Mouse (Mus musculus): ENCODE data around the gene Pced1a. TPM values are rescaled to one million over a fixed set of nuclear protein-coding genes. Genes with fewer than 3 reads are reported as not detected.

Pced1a gene
- 10 to 100 TPM; 23.1 to 26.0 TPM for total RNA-seq (2021)

DNA sequence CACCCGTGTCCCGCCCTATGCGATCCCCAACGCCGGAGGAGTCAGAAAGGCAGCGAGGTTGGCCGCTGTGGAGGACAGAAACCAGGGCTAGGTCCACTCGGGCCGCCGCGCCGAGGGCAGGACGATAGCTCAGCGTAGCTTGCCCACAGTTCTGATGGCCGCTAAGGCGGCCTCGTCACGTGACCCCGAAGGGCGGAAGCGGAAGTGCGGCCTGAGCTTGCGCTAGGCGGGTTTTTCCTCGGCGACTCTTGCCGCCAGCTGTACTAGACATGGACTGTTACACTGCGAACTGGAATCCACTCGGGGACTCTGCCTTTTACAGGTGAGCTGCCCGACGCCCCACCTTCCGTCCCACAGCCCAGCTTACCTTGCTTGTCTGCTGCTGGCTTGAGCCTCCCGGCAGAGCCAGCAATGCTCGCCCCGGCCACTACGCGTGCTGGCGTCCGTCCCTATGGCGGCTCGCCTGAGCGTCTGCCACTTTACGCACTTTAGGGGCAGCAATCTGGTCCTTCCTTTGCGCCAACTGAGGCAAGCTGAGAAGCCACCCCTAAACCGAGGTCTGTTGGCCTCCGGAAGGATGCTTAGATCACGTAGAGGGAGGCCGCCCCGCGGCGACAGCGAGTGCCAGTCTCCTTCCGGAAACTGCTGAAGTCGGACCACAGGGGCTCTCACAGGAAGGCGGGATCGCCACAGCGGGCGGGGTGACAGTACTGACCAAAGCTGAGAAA, at the start of gene Pced1a, which contains the start of gene Vps16:
Pced1a (minus strand) TSS at position 576 of the 728 bp plus-strand sequence.
Vps16 (plus strand) TSS at position 214 of the 728 bp plus-strand sequence.
- DNase-seq: peak; percentile 92 to 94

DNA sequence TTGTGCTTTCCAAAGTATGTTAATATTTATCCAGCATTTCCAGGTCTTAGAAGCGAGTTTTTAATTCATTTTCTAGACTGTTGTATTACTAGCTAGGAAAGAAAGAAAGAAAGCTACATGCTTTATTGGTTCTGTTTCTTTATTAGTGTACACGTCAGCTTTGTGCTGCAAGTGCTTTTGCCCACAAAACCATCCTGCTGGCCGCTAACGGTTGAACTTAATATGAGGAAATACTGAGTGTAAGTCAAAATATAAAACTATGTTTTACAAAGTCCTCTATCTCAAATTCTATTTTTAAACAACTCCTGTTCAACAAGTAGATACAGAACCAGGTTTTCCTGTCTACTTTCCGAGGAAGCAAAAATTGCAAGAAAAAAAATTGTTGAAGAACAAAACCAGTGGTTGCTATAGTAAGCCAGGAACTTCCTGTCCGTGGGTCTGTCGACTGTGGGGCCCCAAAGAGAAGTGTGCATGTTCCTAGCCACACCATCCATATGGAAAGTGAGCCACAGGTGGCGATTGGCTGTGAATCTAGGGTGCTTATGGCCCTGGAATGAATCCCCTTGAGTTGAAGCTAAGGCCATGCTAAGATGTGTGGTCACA, 48.5 kb upstream of the Pced1a start:
- no peak for DNase-seq

DNA sequence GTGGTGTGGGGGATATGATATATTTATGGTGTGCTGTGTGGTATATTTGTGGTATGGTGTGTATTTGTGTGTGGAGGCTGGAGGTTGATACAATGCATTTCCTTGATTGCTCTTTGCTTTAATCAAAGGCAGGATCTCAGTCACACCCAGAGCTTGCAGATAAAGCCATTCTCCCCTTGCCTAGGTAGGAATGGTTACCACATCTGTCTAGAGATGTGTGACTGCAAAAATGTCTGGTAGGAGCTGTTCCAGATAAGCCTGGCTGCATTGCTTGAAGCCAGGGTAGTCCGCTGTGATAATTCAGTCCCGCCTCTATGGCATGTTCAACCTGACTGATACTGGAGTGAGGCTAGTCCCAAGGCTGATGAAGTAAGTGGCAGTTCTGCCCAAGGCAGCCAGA, 45.4 kb upstream of the Pced1a start:
- no peak for DNase-seq

DNA sequence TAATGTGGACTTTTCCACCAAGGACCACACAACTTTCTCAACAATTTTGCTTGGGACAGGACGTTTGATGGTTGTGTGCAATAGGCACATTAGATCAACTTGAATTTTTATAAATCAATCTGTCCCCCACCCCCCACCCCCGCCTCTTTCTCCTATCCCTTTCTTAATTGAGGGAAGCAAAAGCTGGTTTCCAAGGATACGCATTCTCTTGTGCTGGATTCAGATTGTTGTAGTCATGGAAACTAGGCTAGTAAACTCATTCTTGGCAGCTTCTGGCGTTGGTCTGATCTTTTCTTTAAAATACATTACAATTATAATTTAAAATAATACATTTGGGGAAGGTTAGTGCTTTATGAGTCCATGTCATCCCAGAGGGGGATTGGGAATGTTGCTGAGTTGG, 44.9 kb upstream of the Pced1a start:
- DNase-seq: no peak

DNA sequence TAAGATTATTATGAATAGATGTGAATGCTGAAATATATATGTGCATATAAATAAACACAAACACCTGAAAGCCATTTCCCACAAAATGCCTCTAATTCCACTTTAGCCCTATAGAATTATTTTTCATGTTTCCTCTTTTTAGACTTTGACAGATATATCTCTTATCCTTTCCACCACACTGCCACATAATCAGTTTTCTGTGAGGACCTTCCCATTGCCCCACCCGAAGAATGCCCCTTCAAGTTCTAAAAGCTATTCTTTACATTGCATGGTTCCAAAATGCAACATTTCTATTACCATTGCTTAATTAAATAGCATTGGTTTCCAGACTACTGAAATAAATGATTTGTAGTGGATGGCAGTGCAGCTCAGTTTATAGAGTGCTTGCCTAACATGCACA, 41.9 kb upstream of the Pced1a start:
- DNase-seq: no peak

DNA sequence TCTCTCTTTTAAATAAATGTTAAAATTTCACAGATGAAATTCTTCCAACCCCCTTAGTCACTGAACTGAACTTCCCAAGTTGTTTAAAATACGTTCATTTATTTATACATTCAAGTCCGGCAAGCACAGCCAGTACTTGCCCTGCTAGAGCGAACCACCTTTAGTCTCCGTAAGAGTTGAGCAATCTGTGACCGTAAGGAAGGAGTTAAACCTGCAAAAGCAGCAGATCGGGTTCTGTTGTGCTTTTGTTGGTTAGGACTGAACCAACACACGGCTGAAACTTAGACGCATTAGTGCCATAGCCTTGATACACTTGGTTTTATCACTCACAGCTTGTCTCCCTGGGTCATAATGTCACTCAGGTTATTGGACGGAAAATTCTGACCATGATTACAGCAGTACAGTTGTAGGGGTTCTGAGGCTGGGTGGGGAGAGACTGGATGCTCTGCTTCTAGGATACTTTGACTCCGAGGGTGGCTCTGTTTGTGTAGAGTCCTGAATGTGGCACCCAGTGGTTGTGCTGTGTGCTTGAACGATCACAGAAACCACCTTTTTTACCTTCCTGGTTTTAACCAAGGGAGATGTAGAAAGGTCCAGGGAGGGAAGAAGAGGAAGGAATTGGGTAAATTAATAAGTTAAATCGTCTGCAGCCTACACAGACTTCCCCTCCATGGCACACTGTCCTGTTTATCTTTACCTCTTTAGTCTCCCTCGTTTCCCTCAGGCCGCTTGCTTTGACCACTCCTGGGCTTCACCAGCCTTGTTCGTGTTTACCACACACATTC, 37.0 kb upstream of the Pced1a start:
- no peak for DNase-seq

DNA sequence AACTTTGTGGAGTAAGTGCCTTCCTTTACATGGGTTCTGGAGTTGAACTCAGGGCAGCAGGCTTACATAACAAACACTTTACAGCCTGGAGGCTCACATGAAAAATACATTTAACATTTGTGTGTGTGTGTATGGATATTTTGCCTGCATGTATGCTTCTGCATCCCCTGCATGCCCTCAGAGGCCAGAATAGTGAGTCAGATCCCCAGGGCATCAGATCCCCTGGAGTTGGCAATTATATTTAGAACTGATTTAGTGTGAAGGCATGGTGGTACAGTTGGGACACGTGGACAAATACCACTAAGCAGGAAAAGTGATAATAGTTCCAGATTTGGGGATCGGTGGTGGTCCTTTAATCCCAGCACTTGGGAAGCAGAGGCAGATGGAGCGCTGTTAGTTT, 35.1 kb upstream of the Pced1a start:
- DNase-seq: no peak

DNA sequence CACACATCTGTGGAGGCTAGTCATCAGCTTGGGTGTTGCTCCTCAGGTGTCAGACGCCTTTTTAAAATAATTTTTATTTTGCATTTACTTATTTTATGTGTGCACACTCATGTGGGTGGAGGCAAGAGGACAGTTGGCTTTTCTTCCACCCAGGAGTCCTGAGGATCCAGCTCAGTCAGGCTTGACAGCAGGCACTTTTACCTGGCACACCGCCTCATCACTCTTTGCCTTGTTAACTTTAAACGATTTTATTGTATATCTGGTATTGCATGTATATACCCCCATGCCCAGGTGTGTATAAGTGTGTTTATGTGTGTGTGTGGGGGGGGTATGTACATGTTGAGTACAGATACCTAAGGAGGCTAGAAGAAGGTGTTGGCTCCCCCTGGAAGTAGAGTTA, 33.4 kb upstream of the Pced1a start:
- DNase-seq: no peak

DNA sequence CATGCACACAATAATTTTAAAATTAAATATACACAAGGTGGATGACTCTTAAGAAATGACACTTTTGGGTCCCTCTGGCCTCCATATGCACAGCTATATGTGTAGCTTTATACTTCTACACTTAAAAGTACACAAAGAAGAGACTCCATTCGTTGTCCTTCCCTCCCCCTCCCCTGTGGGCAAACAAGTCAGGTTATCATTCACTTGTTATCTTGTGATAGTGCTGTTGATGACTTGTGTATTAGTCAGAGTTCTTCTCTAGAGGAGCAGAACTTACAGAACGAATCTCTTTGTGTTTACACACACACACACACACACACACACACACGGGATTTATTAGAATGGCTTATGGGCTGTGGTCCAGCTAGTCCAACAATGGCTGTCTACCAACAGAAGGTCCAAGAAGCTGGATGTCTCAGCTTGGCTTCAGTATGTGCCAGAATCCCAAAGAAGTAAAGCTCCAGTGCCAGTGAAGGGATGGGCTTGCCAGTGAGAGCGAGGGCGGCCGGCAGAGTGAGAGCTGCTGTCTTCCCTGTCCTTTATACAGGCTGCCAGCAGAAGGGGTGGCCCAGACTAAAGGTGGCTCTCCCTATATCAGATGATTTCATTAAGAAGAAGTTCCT, 30.4 kb upstream of the Pced1a start:
- DNase-seq: no peak

DNA sequence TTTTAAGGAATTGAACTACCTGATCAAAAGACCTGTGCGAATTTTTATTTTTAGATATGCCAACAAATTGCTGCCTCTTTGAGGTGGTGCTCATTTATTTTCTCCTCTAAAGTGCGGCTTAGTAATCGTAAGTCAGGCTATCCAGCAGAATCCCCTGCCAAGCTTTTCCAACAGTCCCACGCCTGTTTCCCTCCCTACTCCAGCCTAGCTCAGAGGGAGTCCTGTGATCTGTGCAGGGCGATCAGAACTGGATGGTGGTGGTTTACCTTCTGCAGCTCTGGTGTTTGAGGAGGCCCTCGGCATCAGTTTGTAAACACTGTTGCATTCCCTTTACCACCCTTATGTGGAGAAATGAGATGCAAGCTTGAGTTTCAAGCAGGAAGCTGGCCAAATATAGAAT, 28.9 kb upstream of the Pced1a start:
- DNase-seq: no peak

DNA sequence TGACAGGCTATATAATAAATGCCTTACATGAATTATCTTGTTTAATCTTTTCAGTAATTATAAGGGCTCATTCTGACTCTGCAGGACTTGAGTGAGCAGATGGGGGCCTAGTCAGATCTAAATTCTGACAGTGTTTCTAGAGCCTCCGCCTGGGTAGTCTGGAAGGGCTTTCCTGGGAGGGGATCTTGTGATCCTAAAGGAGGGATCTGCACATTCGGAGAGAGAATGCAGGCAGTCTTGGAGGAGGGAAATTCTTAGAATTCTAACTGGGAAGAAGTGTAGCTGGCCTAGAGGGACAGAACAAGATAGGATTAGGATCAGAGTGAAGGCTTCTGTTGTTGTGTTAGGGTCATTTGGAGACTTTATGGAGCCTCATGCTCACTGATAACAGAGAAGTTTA, 27.8 kb upstream of the Pced1a start:
- DNase-seq: no peak

DNA sequence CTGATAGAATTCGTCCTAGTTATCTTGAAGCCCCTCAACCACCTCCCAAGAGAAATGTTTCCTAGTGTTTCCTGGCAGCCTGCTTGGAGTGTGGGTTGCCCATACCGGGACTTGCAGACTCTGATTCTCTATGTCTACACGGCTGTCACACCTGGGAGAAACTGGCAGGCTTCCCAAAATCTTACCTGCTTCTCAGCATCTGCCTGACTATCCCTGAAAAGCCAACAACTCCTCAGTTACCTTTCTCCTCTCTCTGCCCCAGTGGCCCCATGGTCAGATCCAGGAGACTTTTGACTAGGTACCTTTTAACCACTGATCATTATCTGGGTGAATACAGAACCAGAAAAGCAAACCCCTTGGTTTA, 27.2 kb upstream of the Pced1a start:
- DNase-seq: no peak

DNA sequence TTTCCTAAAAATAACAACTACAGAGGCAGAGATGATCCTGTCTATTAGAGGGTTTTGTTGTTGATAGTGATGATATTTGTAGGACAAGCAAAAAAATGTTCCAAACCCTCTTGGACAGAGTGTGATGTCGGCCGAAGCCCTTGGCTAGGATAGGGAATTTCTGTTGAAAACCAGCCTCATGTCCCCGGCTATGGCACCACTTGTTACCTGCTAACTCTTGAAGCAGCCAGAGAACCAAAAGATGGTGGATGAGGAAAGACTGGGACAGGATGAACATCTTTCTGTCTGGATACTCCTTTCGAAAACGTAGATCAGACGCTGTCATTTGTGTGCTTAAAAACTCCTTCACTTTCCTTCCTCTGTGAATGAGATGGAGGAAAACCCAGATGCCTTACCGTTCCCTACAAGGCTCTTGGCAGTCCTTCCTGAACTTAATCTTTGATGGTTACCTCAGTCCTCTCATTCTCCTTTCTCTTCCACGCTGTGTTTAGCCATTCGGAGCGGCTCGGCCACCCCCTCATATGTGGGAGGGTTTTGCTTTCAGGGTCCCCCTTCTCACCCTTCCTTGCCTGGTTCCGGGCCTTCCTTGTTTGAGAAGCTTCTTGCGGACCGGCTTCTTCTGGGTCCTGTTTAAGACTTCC, 26.7 kb upstream of the Pced1a start:
- DNase-seq: no peak

DNA sequence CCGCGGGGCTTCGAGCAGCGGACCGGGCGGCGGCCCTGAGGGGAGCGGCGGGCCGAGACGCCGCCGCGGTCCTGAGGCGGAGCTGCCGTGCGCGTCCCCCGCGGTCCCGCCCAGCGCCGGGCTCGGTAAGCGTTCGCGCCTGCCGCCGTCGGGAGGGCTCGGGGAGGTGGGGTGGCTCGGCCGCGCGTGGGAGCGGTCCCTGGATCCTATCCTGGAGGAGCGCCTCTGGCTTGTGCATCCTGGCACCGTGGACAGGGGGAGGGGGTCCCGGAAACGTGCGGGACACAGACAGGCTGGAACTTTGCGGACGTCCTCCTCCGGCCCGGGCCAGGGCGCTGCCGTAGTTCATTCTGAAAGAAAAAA, 25.9 kb upstream of the Pced1a start:
- peak; percentile 81 for DNase-seq

DNA sequence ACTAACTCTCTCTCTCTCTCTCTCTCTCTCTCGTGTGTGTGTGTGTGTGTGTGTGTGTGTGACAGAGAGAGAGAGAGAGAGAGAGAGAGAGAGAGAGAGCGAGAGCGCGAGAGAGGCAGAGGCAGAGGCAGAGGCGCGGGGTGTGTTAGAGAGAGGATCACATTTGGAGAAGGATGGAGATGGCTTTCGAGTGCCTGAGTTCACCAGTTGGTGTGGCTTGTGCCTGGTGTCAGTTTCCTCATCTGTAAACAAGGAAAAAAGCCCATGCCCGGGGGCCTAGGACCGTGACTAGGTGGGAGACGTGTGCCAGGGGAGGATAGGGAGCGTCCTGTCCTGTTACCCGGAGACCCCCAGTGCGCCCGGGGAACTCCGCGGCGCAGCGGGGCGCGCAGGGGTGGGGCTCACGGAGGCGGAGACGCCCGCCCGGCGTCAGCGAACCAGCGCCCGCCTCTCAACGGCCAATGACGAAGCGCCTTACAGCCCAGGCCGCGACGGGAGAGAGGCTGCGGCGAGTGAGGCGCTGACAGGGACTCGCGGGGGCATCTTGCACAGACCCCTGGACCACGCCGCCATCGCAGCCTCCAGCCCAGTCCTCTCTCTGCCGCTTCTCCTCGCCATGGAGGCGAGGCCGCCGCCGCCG, 25.4 kb upstream of the Pced1a start, which contains the start of gene Ptpra:
Ptpra (plus strand) TSS at position 485 of the 640 bp plus-strand sequence.
- peak; percentile 93 for DNase-seq

DNA sequence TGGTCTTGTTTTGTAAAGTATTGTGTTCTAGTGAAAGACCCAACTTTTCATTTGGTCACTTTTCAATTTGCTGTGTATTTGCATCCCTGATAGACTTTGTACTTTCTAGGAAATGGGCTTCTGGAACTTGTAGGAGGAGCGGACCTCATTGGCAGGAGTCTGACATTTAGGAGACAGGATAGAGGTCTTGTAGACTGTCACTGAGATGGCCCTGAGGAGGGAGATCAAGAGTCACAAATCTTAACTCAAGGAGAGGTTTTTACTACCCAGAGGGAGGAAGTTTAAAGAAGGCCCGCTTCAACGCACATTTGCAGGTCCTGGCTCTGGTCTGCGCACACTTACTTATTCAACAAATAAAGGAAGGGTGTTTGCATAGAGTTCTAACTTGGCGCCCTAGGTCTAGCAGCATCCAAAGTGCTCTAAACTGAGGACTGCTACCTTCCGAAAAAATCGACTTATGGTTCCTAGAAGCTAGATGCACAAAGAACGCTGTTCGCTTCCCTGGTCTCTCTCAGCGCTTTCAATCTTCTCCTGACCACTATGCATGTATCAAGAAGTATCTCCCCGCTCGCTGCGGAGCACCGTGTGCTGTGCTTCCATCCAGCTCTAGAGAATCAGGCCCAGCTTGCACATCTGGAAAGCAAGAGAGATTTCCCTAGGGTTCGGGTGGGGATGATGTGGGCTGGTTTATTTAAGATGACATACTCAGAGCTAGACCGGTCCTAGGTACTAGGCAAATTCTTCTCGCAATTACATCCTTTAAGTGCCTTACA, 24.7 kb upstream of the Pced1a start:
- no peak for DNase-seq

DNA sequence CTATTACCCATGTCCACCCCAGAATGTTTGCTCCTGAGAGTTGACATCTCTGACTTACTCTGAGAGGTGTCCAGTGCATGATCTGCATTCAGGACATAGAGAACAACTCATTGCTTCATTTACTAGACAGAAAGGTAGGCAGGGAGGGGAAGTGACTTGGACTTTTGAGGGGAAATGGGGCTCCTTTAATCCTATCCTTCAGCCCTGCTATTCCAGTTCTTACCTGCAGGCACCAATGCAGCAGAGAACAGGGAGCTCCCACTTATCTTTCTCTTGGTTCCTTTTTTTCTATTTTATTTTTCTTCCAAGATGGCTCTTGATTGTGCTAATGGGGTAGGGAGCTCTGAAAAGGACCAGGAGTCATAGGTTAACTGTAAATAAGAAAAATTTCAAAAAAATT, 23.9 kb upstream of the Pced1a start:
- DNase-seq: no peak

DNA sequence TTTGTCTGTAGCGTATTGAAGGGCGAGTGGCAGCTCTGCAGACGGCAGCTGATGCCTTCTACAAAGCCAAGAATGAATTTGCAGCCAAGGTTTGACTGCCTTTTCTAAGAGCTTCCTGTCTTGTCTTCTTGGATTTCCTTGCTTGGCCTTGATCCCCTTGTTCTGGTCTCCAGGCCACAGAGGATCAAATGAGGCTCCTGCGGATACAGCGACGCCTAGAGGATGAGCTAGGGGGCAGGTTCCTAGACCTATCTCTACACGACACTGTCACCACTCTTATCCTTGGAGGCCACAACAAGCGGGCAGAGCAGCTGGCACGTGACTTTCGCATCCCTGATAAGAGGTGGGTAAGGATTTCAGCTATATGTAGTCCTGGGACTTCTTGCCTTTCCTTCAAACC, 17.7 kb upstream of the Pced1a start:
- no peak for DNase-seq

DNA sequence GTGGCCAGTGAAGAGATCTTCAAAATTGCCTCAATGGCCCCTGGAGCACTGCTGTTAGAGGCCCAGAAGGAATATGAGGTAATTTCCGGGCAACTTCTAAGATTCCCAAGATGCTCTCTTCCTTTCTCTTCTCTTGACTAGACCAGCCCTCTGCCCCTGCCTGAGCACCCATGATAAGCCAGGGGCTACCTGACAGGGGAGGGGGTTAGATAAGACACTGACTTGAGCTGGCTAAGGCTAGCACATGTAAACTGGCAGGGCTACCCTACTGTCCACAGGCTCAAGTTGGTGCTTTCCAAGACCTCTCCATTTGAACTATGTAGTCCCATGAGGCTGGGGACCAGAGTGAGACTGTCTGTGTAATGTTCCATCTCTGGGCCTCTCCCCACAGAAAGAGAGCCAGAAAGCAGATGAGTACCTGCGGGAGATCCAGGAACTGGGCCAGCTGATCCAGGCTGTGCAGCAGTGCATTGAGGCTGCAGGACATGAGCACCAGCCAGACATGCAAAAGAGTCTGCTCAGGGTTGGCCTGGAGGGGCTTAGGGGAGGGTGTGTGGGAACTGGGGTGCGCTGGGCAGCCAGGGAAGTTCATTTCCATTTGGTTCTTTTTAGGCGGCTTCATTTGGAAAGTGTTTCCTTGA, 15.5 kb upstream of the Pced1a start:
- no peak for DNase-seq

DNA sequence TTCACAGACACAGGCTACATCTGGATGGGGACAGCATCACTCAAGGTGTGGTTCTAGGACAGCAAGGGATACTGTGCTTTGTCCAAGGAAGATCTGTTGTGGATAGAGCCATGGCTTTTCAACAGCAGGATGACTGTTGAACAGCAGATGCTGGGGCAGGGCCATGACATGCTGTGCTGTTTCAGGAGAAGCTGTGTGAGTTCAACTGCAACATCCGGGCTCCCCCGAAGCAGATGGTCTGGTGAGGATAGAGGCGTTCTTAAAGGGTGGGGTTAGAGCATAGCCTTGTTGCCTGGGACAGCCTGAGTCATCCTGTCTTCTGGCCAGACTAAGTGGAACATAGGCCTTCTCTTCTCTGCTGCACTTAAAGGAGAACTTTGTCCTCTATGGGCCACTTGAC, 14.4 kb upstream of the Pced1a start:
- no peak for DNase-seq

DNA sequence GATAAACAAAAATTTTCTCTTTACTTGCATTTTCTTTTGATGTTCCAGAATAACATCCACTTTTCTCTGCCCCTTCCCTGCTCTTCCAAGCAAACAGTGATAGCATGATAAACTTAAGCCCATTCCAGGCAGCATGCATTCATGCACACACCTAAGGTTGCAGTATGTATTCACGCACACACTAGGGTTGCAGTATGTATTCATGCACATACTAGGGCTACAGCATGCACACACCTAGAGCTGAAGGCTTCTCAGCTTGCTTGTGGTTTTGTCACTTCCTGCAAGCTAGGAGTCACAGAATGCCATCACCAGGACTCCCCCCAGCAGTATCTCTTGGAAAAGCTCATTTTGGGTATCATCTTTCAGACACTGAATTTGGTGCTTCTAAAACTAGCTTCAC, 12.3 kb upstream of the Pced1a start:
- DNase-seq: no peak
